27 mouse cellular contexts compared by ENCODE assay signal in the genomic region with DNA sequence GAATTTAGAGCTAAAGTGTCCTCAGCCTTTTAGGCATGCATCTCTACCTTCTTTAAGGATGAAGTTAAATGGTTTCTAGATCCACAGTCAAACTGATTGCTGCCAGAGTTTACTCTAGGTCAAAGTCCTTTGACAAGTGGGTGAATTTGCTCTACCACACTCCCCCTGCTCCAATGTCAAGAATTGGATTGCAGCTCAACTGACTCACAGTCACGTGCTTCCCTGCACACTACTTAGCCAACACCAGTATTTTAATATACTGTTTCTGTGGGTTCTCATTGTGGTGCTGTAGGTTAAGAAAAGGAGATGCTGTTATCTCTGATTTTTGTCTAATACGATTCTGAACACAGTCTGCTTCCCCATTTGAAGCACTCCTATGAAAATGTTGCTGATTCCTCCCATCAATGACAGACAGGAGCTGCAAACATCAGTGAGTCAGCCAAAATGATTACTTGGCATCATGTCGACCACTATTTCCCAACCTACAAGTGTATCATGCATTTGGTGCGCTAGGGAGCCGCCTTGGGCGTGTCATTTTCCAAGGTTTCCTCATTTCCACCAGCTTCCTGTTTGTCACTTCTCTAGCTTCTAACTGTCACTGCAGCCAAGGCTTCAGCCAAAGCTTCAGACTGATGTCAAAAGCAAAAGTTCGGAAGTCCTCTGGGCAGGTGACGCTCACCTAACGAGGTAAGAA. TPM values are rescaled to one million over a fixed set of nuclear protein-coding genes. Genes with fewer than 3 reads are reported as not detected.
A peak's percentile ranks its signal among the peaks of the same experiment; 100 is the strongest.
DNase-seq lines count a peak whose midpoint lies in the region; ATAC-seq and TF ChIP-seq lines count a peak whose summit lies in the region.
"Had no signal": no experiment of that assay in that cellular context is flagged by ENCODE, and none has a peak within 500 bp of the region (broad histone marks: within the 10 kb centered on the region; RNA-seq: fewer than 3 reads in every experiment).

TSS of gene Lipn (plus strand) at position 580 of the 694 bp plus-strand sequence.

- H3ac ChIP-seq in myocyte (ENCODE audit: control insufficient read depth, insufficient read length), result no peak within 1 kb of the TSS

- ATAC-seq in granulocyte monocyte progenitor cell, adult 5-6 weeks (replicated peaks; ENCODE audit: poor library complexity, severe bottlenecking), result peak; percentile 87
- ATAC-seq: forebrain, embryonic 16.5 days; inflammation-experienced regulatory T-cells, adult 6 months; liver, postnatal 0 days had no signal

- no peak for TF ChIP-seq POLR2A in myocyte (IDR thresholded peaks at IDR 0.05; ENCODE audit: insufficient read length, low read depth)

- DNase-seq in 416B (ENCODE audit: low read depth) (peak; percentile 59), NIH3T3 (ENCODE audit: low read depth) (peak; percentile 55)
- DNase-seq in frontal cortex, postnatal 10 days (ENCODE audit: low spot score in 2 of 2), result no peak
- no peak for DNase-seq in embryo, embryonic 10 days (ENCODE audit: low spot score)
- no peak for DNase-seq in neural tube, embryonic 10.5 days (ENCODE audit: extremely low spot score, low spot score)
- DNase-seq: cerebellum, adult 11-12 months; cerebellum, postnatal 14 days; embryo, embryonic 11 days; heart, postnatal 10 days; layer of hippocampus, postnatal 36 days; liver, postnatal 0 days; right cerebral cortex, postnatal 25 days had no signal

- H3K4me3 ChIP-seq in myocyte, result no peak within 1 kb of the TSS
- H3K4me3 ChIP-seq: kidney, embryonic 15.5 days; limb, embryonic 10.5 days had no signal

- no peak within 1 kb of the TSS for H3K4me2 ChIP-seq in myocyte (ENCODE audit: low read depth)
- H3K4me2 ChIP-seq: heart, embryonic 11.5 days; kidney, embryonic 15.5 days; midbrain, embryonic 11.5 days had no signal

- H3K27me3 ChIP-seq in myocyte (ENCODE audit: control insufficient read depth, insufficient read depth, insufficient read length), result no peaks in the 10 kb centered on the region
- H3K27me3 ChIP-seq: kidney, embryonic 15.5 days had no signal

- no peaks in the 10 kb centered on the region for H3K36me3 ChIP-seq in myocyte (ENCODE audit: control insufficient read depth, insufficient read depth)
- H3K36me3 ChIP-seq: kidney, embryonic 15.5 days; limb, embryonic 10.5 days had no signal

- no peaks in the 10 kb centered on the region for H3K79me2 ChIP-seq in myocyte (ENCODE audit: control insufficient read depth, insufficient read depth)

TF ChIP-seq in myocyte, 11 proteins besides CTCF, POLR2A, EP300 and RAD21:
- no peak for TF ChIP-seq CEBPB (IDR thresholded peaks at IDR 0.05; ENCODE audit: insufficient read depth, poor library complexity, severe bottlenecking)
- TF ChIP-seq POLR2AphosphoS2 (IDR thresholded peaks at IDR 0.05; ENCODE audit: insufficient read length, low read depth), result no peak
- TF ChIP-seq MYOG (IDR thresholded peaks at IDR 0.05; ENCODE audit: control insufficient read depth in 1 of 3, insufficient read depth in 1 of 3, insufficient read length in 2 of 3, low read depth in 2 of 3), result no peak
- TF ChIP-seq E2F4 (IDR thresholded peaks at IDR 0.05; ENCODE audit: insufficient read depth), result no peak
- TF ChIP-seq SRF (IDR thresholded peaks at IDR 0.05; ENCODE audit: control insufficient read depth, insufficient read length, low read depth), result no peak
- TF ChIP-seq USF1 (IDR thresholded peaks at IDR 0.05; ENCODE audit: low read depth), result peak; percentile 78
- no peak for TF ChIP-seq MAX (IDR thresholded peaks at IDR 0.05; ENCODE audit: low read depth)
- TF ChIP-seq MYOD1 (IDR thresholded peaks at IDR 0.05; ENCODE audit: control insufficient read depth in 1 of 3, insufficient read length in 2 of 3, low read depth in 2 of 3), result no peak

RNA-seq across cellular contexts. Expression of gene Lipn, which starts in this region (rescaled TPM):
- not detected in 2 replicates for total RNA-seq in granulocyte monocyte progenitor cell, adult 5-6 weeks (2014; fragmentation: Nextera tagmentation)
- total RNA-seq in granulocyte monocyte progenitor cell, adult 5-6 weeks (2017), result not detected in 2 replicates
- polyA plus RNA-seq in myocyte (2012; fragmentation: generic; extraction: Trizol), result not detected
- total RNA-seq: gastrocnemius, postnatal 4 days; heart, postnatal 10 days; layer of hippocampus, postnatal 36 days; liver, adult 2 months; neutrophil, adult 5-6 weeks had no signal
- polyA plus RNA-seq: embryonic facial prominence, embryonic 14.5 days; forebrain, embryonic 16.5 days; heart, embryonic 11.5 days; hindbrain, embryonic 11.5 days; inflammation-experienced regulatory T-cells, adult 6 months; kidney, embryonic 15.5 days; large intestine, adult 2 months; limb, embryonic 10.5 days; liver, adult 2 months; liver, postnatal 0 days; midbrain, embryonic 11.5 days; thymus, postnatal 0 days had no signal

Comparison
In these comparisons a context has a peak if more than half of its experiments do, and no peak if none do; other contexts are left out.
1. Peak in ATAC-seq in granulocyte monocyte progenitor cell, adult 5-6 weeks; RNA of the gene not detected or under 1 TPM.
2. DNase-seq: peak in 416B (single experiment) and NIH3T3 (single experiment); none in frontal cortex, postnatal 10 days (0 of 2), embryo, embryonic 10 days (single experiment) and neural tube, embryonic 10.5 days (single experiment).